Mouse (Mus musculus) G1E (cell line): Measurements from ENCODE around the gene Lama2.

ENCODE experiments used
- CTCF ChIP-seq: IDR thresholded peaks from 2 replicates; pipeline ENCODE4 v1.5.1; 2012; ENCODE audit warnings: low read depth, low read length, inconsistent platforms, mixed read lengths
- GATA1 ChIP-seq: IDR thresholded peaks from 2 replicates; pipeline ENCODE4 v1.6.1; 2012; ENCODE audit warnings: borderline replicate concordance, low read length, inconsistent platforms, mixed read lengths
- GATA2 ChIP-seq: IDR thresholded peaks from 2 replicates; pipeline ENCODE4 v1.6.1; 2012; ENCODE audit warnings: low read depth, low read length, inconsistent platforms, borderline replicate concordance
- POLR2AphosphoS5 ChIP-seq: IDR thresholded peaks from 2 replicates; pipeline ENCODE4 v1.6.1; 2012; ENCODE audit warnings: low read depth, low read length, inconsistent platforms; ENCODE audit not compliant: insufficient replicate concordance
- TAL1 ChIP-seq: conservative IDR thresholded peaks from 2 replicates; pipeline ENCODE4 v1.6.1; 2012; ENCODE audit warnings: low read depth, low read length, inconsistent platforms, mixed read lengths

GRCm38 (mm10) chr10:27135768-27136167 lies 483.8 kb downstream of the Lama2 start:
- TF ChIP-seq CTCF (no peak), TAL1 (no peak), GATA1 (no peak), GATA2 (no peak), POLR2AphosphoS5 (no peak)
